Mouse (Mus musculus) liver (tissue): ENCODE data around the gene Fgd3.

Experiments
- DNase-seq: peaks from one replicate; pipeline ENCODE4 v3.0.0-alpha.2; 2020; ENCODE audit warnings: mixed read lengths

The Fgd3 gene

DNA sequence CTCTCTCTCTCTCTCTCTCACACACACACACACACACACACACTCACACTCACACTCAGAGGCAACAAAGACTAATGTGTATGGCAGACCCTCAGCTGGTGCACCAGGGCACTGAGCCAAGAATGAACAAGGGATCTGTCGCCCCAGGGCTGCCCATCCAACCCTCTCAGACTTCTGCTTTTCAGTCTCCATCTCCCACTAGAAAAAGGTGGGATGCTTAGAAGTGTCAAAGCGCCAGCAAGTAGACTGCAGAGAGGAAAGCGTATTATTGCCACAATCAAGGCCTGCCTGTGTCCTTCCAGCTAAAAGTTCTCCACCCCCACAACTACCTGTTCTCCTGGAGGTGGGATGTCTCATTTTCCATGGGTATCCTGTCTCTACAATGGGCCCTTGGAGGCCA is 105.7 kb downstream of the Fgd3 start:
- DNase-seq, result no peak

DNA sequence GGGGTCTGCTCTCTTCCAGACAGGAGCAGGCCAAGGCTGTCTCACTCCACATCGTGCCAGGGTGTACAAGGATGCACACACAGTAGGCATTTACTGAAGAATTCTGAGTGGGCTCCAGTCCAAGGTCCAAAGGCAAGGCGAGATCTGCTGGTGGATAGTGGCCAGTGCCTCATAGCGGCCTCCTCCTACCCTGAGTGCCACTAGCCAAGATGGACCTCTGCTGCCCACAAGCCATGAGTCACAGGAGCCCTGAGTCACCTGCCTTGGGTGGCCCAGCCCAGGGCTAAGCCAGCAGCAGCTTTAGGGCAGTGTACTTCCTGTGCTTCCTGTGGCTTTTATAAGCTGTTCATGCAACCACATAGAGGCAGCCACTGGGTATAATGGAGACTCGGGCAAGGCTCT is 106.6 kb downstream of the Fgd3 start:
- no peak for DNase-seq

DNA sequence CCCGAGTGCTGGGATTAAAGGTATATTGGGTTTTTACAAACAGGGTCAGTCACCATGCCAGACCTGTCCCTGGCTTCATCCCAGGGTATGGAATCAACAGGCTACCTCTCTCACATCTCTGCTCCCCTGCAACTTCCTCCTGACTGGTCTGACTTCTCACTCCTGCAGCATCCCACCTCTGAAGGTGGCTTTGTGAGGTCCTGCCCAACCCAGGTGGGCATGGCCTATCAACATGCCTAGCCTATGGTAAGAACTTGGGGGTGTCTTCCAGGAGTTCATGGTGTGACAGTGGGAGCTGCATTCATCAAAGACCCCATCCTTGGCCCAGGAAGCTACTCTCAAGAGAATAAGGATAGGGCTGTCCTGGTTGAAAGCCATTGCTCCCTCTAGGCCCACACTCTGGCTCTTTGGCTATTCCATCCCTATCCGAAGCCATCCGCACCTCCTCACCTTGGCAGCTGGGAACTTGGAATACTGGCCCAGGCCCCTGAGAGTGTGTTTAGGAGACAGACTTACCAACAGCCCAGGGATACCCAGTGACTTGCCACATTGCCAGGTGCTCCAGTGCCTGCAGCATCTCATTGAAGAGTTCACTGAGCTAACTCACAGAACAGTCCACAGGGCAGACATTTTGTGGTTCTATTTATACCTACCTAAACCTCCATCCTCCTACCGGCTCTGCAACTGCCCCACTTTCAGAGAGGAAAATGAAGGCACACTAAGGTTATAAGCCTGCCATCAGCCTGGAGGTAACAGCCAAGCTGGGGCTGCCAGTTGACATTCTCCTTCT is 107.2 kb downstream of the Fgd3 start:
- DNase-seq, result no peak
